8 mouse cellular contexts compared by ENCODE assay signal in genomic region chr4:152212531-152212930, GRCm38 (mm10). TPM values are rescaled to one million over a fixed set of nuclear protein-coding genes. Genes with fewer than 3 reads are reported as not detected.
DNase-seq lines count a peak whose midpoint lies in the region; ATAC-seq and TF ChIP-seq lines count a peak whose summit lies in the region.
"Had no signal": no experiment of that assay in that cellular context is flagged by ENCODE, and none has a peak within 500 bp of the region (broad histone marks: within the 10 kb centered on the region; RNA-seq: fewer than 3 reads in every experiment).

No protein-coding gene starts in this region.

- intact Hi-C loops in heart, postnatal 10 days (cut with DNase I): loop anchor here (1.0 to 5.0 kb wide), 2 partner anchors 39 to 220 kb away; no protein-coding TSS in a partner anchor

- in situ Hi-C loops in Patski (cut with MboI; ENCODE audit: low pct_unique_long_range_greater_than_20kb): loop anchor here (5.0 kb wide), 2 partner anchors 40 to 60 kb away; partner anchors contain the start of gene Gpr153

- peak; percentile 51 to 69 for DNase-seq in CD8-positive naive resting alpha-beta T cell, adult 2 months (ENCODE audit: low read depth in 2 of 2, low spot score in 2 of 2)
- no peak for DNase-seq in Patski (ENCODE audit: low read depth, low spot score)
- peak; percentile 44 for DNase-seq in embryo, embryonic 9.5 days (ENCODE audit: extremely low spot score)
- peak; percentile 79 to 83 for DNase-seq in heart, postnatal 10 days
- peak; percentile 67 to 70 for DNase-seq in layer of hippocampus, adult 8-10 months (ENCODE audit: low spot score in 2 of 2)
- DNase-seq in lung, postnatal 14 days: peak; percentile 72
- peak; percentile 52 to 62 for DNase-seq in right cerebral cortex, postnatal 36 days (ENCODE audit: low spot score in 2 of 2)

- ATAC-seq in Patski: no peak

- no peaks in the 10 kb centered on the region for H3K27me3 ChIP-seq in Patski
- H3K27me3 ChIP-seq: limb, embryonic 15.5 days had no signal

- TF ChIP-seq CTCF in Patski (IDR thresholded peaks at IDR 0.05): peak; percentile 71

- POLR2A ChIA-PET in Patski (lab: Charles Lee): no interaction called here

- CTCF ChIA-PET in Patski (lab: Charles Lee): interaction anchor here (0.7 to 2.5 kb wide), 10 partner anchors 10 to 72 kb away, joined by 3 to 12 read pairs (median 4); no protein-coding TSS in a partner anchor

RNA-seq across cellular contexts. Expression of gene Acot7, which starts 34.6 kb away (rescaled TPM):
- polyA plus RNA-seq in Patski (2021): 102 TPM
- 10 to 100 TPM; 48.3 to 53.2 TPM for total RNA-seq in heart, postnatal 10 days (2021)
- total RNA-seq in layer of hippocampus, adult 8-10 months (2022): 100 to 1,000 TPM; 297 to 327 (median 321) TPM

RNA-seq across cellular contexts. Expression of gene Hes2, which starts 53.9 kb away (rescaled TPM):
- not detected for polyA plus RNA-seq in Patski (2021)
- total RNA-seq in heart, postnatal 10 days (2021): not detected
- not detected for total RNA-seq in layer of hippocampus, adult 8-10 months (2022)

Comparison
In these comparisons a context has a peak if more than half of its experiments do, and no peak if none do; other contexts are left out.
1. RNA of gene Acot7, which starts 34.6 kb away (total RNA-seq): 297 to 327 TPM in layer of hippocampus, adult 8-10 months; 48.3 to 53.2 TPM in heart, postnatal 10 days; every median in the first group is over 4 times any median in the second.